Mouse (Mus musculus): ENCODE data around the gene Micu1. TPM values are rescaled to one million over a fixed set of nuclear protein-coding genes. Genes with fewer than 3 reads are reported as not detected.

Gene Micu1
- polyA plus RNA-seq, 1 experiment from 2014 or later = 40.1 TPM

DNA sequence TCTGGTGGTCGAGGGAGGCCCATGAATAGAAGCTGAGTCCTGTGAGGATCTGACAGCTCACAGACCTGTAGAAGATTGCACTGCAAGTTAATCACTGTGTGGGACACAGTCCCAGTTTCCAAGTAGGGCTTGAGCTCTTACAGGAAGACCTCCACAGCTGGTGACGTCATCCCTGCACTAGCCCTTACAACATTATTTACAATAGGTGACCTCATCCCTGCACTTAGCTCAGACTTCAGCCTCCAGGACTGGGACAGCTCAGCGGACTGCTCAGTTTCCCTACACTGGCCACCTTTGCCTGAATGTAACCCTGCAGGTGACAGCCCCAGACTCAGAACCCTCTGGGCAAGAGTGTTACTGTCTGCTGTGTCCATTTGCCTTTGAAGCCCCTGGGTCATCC lies 75.0 kb downstream of the Micu1 start:
- no peak overlapping the region for H3K9ac ChIP-seq (ENCODE audit: low read depth, low read length)
- no peaks in the 10 kb centered on the region for H3K9me3 ChIP-seq (replicated peaks; ENCODE audit: control insufficient read depth, low read length)
- peak overlapping the region; percentile 12; the same call in 1 of the 2 replicates for H3K27ac ChIP-seq (ENCODE audit: low read length)
- ATAC-seq (ENCODE audit: low read depth) = peak; percentile 87
- H3K4me1 ChIP-seq (ENCODE audit: control insufficient read depth, low read depth, low read length) = peaks cover 5% of the 10 kb centered on the region
- no peaks in the 10 kb centered on the region for H3K36me3 ChIP-seq (ENCODE audit: control insufficient read depth, insufficient read depth)
- no peak overlapping the region for H3K4me2 ChIP-seq (ENCODE audit: low read depth, low read length)
- WGBS (ENCODE audit: insufficient replicate concordance) = 65% methylated on average over 3 of the region's 3 CpGs
- H3K27me3 ChIP-seq (ENCODE audit: control insufficient read depth, insufficient read depth, low read depth, low read length) = no peaks in the 10 kb centered on the region
- no peak overlapping the region for H3K4me3 ChIP-seq (ENCODE audit: low read depth, low read length)

- H3K27ac ChIP-seq (ENCODE audit: low read length) = no peak overlapping the region
- H3K4me3 ChIP-seq (ENCODE audit: low read depth, low read length) = no peak overlapping the region
- no peaks in the 10 kb centered on the region for H3K27me3 ChIP-seq (ENCODE audit: control insufficient read depth, insufficient read depth, low read depth, low read length)
- no peaks in the 10 kb centered on the region for H3K9me3 ChIP-seq (replicated peaks; ENCODE audit: control insufficient read depth, low read length)
- ATAC-seq (ENCODE audit: low read depth) = no peak
- H3K4me2 ChIP-seq (ENCODE audit: low read depth, low read length) = no peak overlapping the region
- peaks cover 5% of the 10 kb centered on the region for H3K4me1 ChIP-seq (ENCODE audit: control insufficient read depth, low read depth, low read length)
- no peaks in the 10 kb centered on the region for H3K36me3 ChIP-seq (ENCODE audit: control insufficient read depth, insufficient read depth)
- no peak overlapping the region; the same call in 1 of the 2 replicates for H3K9ac ChIP-seq (ENCODE audit: low read depth, low read length)
- 73% methylated on average over 4 of the region's 4 CpGs for WGBS (ENCODE audit: insufficient replicate concordance)
These were observed 75.9 kb downstream of the Micu1 start for GRCm38 (mm10) chr10:59778137-59778710.

GRCm38 (mm10) chr10:59780698-59781097 lies 78.4 kb downstream of the Micu1 start:
- no peaks in the 10 kb centered on the region for H3K36me3 ChIP-seq (ENCODE audit: control insufficient read depth, insufficient read depth)
- peaks cover 5% of the 10 kb centered on the region for H3K4me1 ChIP-seq (ENCODE audit: control insufficient read depth, low read depth, low read length)
- H3K4me2 ChIP-seq (ENCODE audit: low read depth, low read length) = no peak overlapping the region
- no peaks in the 10 kb centered on the region for H3K9me3 ChIP-seq (replicated peaks; ENCODE audit: control insufficient read depth, low read length)
- H3K4me3 ChIP-seq (ENCODE audit: low read depth, low read length) = no peak overlapping the region
- H3K27ac ChIP-seq (ENCODE audit: low read length) = no peak overlapping the region
- no peak overlapping the region for H3K9ac ChIP-seq (ENCODE audit: low read depth, low read length)
- ATAC-seq (ENCODE audit: low read depth) = no peak
- 43% methylated on average over 3 of the region's 3 CpGs for WGBS (ENCODE audit: insufficient replicate concordance)
- H3K27me3 ChIP-seq (ENCODE audit: control insufficient read depth, insufficient read depth, low read depth, low read length) = no peaks in the 10 kb centered on the region

DNA sequence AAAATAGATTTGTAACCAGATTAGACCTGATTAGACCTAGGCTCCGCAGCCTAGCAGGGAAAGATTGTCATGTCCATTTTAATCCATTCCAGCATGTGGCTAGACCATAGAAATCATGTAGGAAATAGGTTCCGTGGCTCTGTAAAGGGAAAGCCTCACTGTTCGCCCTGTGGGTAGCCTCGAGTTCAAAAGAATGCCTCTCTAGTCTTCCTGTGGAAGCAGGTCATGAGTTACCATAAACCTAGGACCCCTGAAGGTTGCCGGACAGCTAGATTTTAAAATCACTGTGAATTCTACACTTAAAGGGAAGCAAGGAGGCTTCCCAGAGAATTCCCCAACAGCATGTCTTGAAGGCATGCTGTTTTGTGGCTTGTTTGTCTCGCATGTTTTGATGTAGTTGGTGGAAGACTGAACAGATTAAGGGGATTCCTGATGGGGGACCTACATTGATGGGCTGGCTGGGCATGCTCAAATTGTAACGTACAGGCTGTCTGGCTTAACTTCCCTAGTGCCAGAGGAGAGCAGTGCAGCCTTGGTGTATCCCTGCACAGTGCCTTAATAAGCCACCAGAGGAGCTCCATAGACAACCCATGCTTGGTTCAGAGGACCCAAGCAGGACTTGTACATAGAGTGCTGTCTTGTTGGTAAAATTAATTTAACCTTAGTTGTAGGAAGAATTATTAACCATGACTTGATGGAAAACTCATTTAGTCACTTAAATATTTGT lies 79.1 kb downstream of the Micu1 start:
- no peaks in the 10 kb centered on the region for H3K27me3 ChIP-seq (ENCODE audit: control insufficient read depth, insufficient read depth, low read depth, low read length)
- no peaks in the 10 kb centered on the region for H3K9me3 ChIP-seq (replicated peaks; ENCODE audit: control insufficient read depth, low read length)
- 73% methylated on average over 7 of the region's 7 CpGs for WGBS (ENCODE audit: insufficient replicate concordance)
- H3K4me1 ChIP-seq (ENCODE audit: control insufficient read depth, low read depth, low read length) = peaks cover 5% of the 10 kb centered on the region
- no peak overlapping the region for H3K9ac ChIP-seq (ENCODE audit: low read depth, low read length)
- no peak overlapping the region for H3K27ac ChIP-seq (ENCODE audit: low read length)
- ATAC-seq (ENCODE audit: low read depth) = no peak
- no peaks in the 10 kb centered on the region for H3K36me3 ChIP-seq (ENCODE audit: control insufficient read depth, insufficient read depth)
- H3K4me3 ChIP-seq (ENCODE audit: low read depth, low read length) = no peak overlapping the region
- no peak overlapping the region for H3K4me2 ChIP-seq (ENCODE audit: low read depth, low read length)

DNA sequence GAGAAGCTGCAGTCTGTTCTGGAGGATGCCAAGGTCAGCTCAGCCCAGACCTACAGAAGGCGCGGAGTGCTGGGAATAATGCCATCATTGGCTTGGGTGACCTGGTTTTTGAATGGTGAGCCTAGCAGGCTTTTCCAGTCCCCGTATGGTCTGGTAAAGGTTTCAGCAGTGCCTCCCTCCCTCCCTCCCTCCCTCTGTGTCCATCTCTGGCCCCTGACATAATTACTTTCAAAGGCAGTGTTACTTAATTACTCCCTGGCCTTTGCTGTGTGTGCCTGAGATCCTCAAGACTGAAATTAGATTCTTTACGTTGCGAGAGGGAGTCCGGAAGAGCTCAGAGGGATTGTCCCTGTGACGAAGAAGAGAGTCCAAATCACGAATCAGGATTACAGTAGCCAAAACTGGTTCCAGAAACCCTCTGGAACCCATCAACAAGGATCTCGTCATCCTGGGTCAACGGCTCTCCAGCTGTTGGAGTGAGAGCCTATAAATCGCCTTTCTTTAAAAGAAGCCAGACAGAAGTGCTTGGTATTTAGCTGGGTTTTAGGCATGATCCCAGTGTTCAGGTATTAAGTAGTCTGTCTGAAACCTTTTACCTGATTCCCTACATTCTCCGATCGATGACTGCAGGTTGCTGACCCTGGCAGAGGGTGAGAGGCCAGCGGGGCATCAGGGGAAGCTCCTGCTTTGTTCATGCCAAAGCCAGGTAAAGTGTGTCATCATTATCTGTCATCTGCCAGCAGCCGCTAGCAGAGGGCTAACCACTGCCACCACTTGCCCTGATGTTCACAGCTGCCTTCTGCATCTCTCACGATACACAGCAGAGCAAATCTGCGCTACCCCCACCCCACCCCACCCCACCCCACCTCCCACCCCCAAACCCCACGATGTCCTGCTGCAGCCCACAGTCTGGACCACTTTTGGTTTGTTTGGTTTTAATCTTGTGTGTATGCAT lies 82.7 kb downstream of the Micu1 start:
- Histone ChIP-seq H3K9ac (ENCODE audit: low read depth, low read length) (no peak overlapping the region), H3K4me3 (ENCODE audit: low read depth, low read length) (no peak overlapping the region), H3K9me3 (replicated peaks; ENCODE audit: control insufficient read depth, low read length) (no peaks in the 10 kb centered on the region), H3K27ac (ENCODE audit: low read length) (no peak overlapping the region), H3K27me3 (ENCODE audit: control insufficient read depth, insufficient read depth, low read depth, low read length) (no peaks in the 10 kb centered on the region), H3K4me2 (ENCODE audit: low read depth, low read length) (no peak overlapping the region), H3K36me3 (ENCODE audit: control insufficient read depth, insufficient read depth) (no peaks in the 10 kb centered on the region; the same call in 1 of the 2 replicates), H3K4me1 (ENCODE audit: control insufficient read depth, low read depth, low read length) (no peaks in the 10 kb centered on the region)
- no peak for ATAC-seq (ENCODE audit: low read depth)
- 78% methylated on average over 18 of the region's 18 CpGs for WGBS (ENCODE audit: insufficient replicate concordance)

DNA sequence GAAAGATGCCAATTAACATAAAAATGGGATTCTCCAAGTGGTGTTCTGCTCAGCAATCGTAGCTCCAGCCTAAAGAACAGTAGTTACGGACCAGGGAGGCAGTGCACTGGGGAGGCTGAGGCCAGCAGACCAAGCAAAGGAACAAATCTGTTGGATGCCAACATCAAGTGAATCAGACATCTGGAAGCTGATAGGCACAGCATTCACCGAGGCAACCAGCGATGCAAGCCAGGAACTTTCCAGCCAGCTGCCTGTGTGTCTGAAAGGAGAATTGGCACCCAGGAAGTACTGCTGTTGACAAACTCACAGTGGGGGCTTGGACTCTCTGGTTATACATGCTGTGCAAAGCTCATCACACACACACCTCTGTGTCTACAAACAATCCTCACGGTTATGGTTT lies 84.0 kb downstream of the Micu1 start:
- Histone ChIP-seq H3K4me3 (ENCODE audit: low read depth, low read length) (no peak overlapping the region), H3K4me1 (ENCODE audit: control insufficient read depth, low read depth, low read length) (no peaks in the 10 kb centered on the region), H3K4me2 (ENCODE audit: low read depth, low read length) (no peak overlapping the region), H3K9ac (ENCODE audit: low read depth, low read length) (no peak overlapping the region), H3K9me3 (replicated peaks; ENCODE audit: control insufficient read depth, low read length) (no peaks in the 10 kb centered on the region), H3K36me3 (ENCODE audit: control insufficient read depth, insufficient read depth) (peaks cover 6% of the 10 kb centered on the region; the same call in 1 of the 2 replicates), H3K27ac (ENCODE audit: low read length) (no peak overlapping the region), H3K27me3 (ENCODE audit: control insufficient read depth, insufficient read depth, low read depth, low read length) (no peaks in the 10 kb centered on the region)
- 82% methylated on average over 5 of the region's 5 CpGs for WGBS (ENCODE audit: insufficient replicate concordance)
- no peak for ATAC-seq (ENCODE audit: low read depth)

DNA sequence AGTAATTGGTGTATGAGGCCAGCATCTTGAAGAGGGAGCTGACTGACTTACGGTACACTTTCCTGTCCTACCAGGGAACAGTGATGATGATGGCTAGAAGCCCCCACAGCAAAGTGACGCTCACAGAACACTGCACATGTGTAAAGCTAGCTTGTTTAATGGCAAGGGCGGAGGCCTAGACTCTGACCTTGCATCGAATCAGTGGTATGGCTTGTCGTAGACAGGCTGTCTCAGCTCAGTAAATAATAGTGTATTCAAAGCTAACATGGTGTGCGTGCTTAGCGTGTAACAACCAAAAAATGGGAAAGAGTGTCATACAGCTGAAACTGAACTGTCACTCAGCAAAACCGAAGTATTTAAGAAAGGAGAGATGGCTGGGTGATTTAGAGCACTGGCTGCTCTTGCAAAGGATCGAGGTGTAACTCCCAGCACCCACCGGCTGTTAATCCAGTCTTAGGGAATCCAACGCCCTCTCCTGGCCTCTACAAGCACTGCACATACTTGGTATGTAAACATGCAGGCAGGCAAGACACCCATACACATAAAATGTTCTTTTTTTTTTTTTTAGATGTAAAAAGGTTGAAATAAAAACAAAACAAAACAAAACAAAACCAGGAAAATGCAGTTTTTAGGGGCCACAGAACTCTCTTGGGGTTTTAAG lies 85.0 kb downstream of the Micu1 start:
- H3K27me3 ChIP-seq (ENCODE audit: control insufficient read depth, insufficient read depth, low read depth, low read length) = no peaks in the 10 kb centered on the region
- no peak overlapping the region for H3K4me3 ChIP-seq (ENCODE audit: low read depth, low read length)
- H3K9ac ChIP-seq (ENCODE audit: low read depth, low read length) = no peak overlapping the region
- H3K4me2 ChIP-seq (ENCODE audit: low read depth, low read length) = no peak overlapping the region
- 73% methylated on average over 11 of the region's 11 CpGs for WGBS (ENCODE audit: insufficient replicate concordance)
- H3K36me3 ChIP-seq (ENCODE audit: control insufficient read depth, insufficient read depth) = peaks cover 9% of the 10 kb centered on the region
- H3K27ac ChIP-seq (ENCODE audit: low read length) = no peak overlapping the region
- peak; percentile 51; the same call in 1 of the 2 replicates for ATAC-seq (ENCODE audit: low read depth)
- H3K4me1 ChIP-seq (ENCODE audit: control insufficient read depth, low read depth, low read length) = peaks cover under 1% of the 10 kb centered on the region; the same call in 1 of the 2 replicates
- no peaks in the 10 kb centered on the region for H3K9me3 ChIP-seq (replicated peaks; ENCODE audit: control insufficient read depth, low read length)

DNA sequence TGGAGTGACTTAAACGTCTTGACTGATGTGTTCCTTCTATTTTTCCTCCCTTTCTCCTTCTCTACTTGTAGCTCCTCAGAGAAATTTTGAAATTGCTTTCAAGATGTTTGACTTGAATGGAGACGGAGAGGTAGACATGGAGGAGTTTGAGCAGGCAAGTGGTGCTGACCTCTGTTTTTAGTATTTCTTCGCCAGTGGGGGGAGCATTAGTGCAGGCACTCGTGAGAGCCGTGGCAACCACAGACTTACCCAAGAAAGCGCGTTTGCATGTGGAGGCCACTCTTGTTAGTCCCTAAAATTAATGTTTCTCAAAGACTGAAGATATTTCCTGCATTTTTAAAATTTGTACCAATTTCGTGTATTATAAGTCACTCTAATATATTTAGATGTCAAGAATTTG lies 85.6 kb downstream of the Micu1 start:
- Histone ChIP-seq H3K9me3 (replicated peaks; ENCODE audit: control insufficient read depth, low read length) (no peaks in the 10 kb centered on the region), H3K36me3 (ENCODE audit: control insufficient read depth, insufficient read depth) (peaks cover 14% of the 10 kb centered on the region), H3K9ac (ENCODE audit: low read depth, low read length) (no peak overlapping the region), H3K4me2 (ENCODE audit: low read depth, low read length) (no peak overlapping the region), H3K4me3 (ENCODE audit: low read depth, low read length) (no peak overlapping the region), H3K27ac (ENCODE audit: low read length) (no peak overlapping the region), H3K27me3 (ENCODE audit: control insufficient read depth, insufficient read depth, low read depth, low read length) (no peaks in the 10 kb centered on the region), H3K4me1 (ENCODE audit: control insufficient read depth, low read depth, low read length) (peaks cover 6% of the 10 kb centered on the region)
- ATAC-seq (ENCODE audit: low read depth) = no peak
- 65% methylated on average over 8 of the region's 8 CpGs for WGBS (ENCODE audit: insufficient replicate concordance)
